ENCODE assay signal across 8 mouse cellular contexts in the genomic region with DNA sequence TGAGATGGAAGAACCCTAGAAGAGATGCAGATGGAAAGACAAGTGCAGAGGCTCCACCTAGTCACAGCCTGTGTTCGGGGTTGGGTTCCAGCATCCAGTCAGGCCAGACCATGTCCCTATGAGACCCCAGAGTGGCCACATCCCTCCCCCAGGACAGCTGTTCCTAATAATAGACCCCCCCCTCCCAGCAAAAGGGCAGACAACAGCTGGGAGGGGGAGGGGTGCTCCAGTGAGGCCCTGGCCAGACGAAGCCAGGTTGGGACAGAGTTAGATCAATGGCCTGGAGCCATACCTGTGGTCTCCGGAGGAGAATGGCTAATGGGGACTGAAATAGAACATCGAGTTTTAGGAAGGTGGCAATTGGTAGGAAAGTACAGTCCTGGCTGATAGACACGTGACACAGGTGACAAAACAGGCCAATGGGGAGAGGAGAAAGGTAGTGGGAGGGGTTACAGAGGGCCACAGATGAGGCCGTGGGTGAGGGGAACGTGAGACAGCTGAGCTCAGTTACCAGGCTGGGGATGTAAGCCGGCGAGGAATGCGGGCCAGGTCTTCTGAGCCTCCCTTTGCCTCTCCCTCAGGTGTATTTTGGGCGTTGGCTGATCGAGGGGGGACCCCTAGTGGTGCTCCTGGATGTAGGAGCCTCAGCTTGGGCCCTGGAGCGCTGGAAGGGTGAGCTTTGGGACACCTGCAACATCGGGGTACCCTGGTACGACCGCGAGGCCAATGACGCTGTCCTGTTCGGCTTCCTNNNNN. TPM values are rescaled to one million over a fixed set of nuclear protein-coding genes. Genes with fewer than 3 reads are reported as not detected.
DNase-seq lines count a peak whose midpoint lies in the region; ATAC-seq lines count a peak whose summit lies in the region.

A gene (minus strand): TSS at position 576 of the 756 bp plus-strand sequence.

- peak; percentile 43 for DNase-seq in thymus, postnatal 14 days
- no peak for DNase-seq in thymus, adult 18-20 months
- DNase-seq in kidney, postnatal 10 days, result peak; percentile 54
- peak; percentile 44 to 71 for DNase-seq in lung, adult 18-20 months
- peak; percentile 91 for DNase-seq in skeletal muscle tissue, adult 2 months (ENCODE audit: low read depth, low spot score)
- no peak for DNase-seq in right cerebral cortex, postnatal 25 days

- H3K4me2 ChIP-seq in embryonic facial prominence, embryonic 15.5 days (replicated peaks), result peak within 1 kb of the TSS; percentile 31
- peak within 1 kb of the TSS; percentile 2; the same call in 1 of the 2 replicates for H3K4me2 ChIP-seq in heart, embryonic 15.5 days

- no peaks in the 10 kb centered on the region for H3K27me3 ChIP-seq in embryonic facial prominence, embryonic 15.5 days
- H3K27me3 ChIP-seq in heart, embryonic 15.5 days, result no peaks in the 10 kb centered on the region

- no peak for ATAC-seq in embryonic facial prominence, embryonic 15.5 days (ENCODE audit: insufficient number of reproducible peaks, low FRiP score, low TSS enrichment, low read depth)
- ATAC-seq in heart, embryonic 15.5 days (replicated peaks; ENCODE audit: insufficient number of reproducible peaks, insufficient read depth, low FRiP score, low read depth), result no peak

- no peaks in the 10 kb centered on the region for H3K9me3 ChIP-seq in embryonic facial prominence, embryonic 15.5 days (replicated peaks)
- no peaks in the 10 kb centered on the region for H3K9me3 ChIP-seq in heart, embryonic 15.5 days (replicated peaks)

- no peak within 1 kb of the TSS; the same call in 1 of the 2 replicates for H3K27ac ChIP-seq in embryonic facial prominence, embryonic 15.5 days (replicated peaks)
- H3K27ac ChIP-seq in heart, embryonic 15.5 days, result no peak within 1 kb of the TSS

- 15% methylated on average over 19 of the region's 19 CpGs for WGBS in embryonic facial prominence, embryonic 15.5 days
- 30% methylated on average over 19 of the region's 19 CpGs for WGBS in heart, embryonic 15.5 days

- H3K36me3 ChIP-seq in embryonic facial prominence, embryonic 15.5 days, result peaks cover 31% of the 10 kb centered on the region
- H3K36me3 ChIP-seq in heart, embryonic 15.5 days, result peaks cover 31% of the 10 kb centered on the region

- H3K4me1 ChIP-seq in embryonic facial prominence, embryonic 15.5 days, result peaks cover 47% of the 10 kb centered on the region
- H3K4me1 ChIP-seq in heart, embryonic 15.5 days (replicated peaks), result peaks cover 42% of the 10 kb centered on the region

- H3K4me3 ChIP-seq in embryonic facial prominence, embryonic 15.5 days (replicated peaks), result 0 out of 2 replicates have a peak within 1 kb of the TSS, but pooled peaks have one; percentile 2
- no peak within 1 kb of the TSS; the same call in 1 of the 2 replicates for H3K4me3 ChIP-seq in heart, embryonic 15.5 days

- no peak within 1 kb of the TSS for H3K9ac ChIP-seq in embryonic facial prominence, embryonic 15.5 days
- no peak within 1 kb of the TSS for H3K9ac ChIP-seq in heart, embryonic 15.5 days

RNA-seq across cellular contexts. Expression of the gene that starts here (rescaled TPM):
- 146 and 159 TPM in 2 replicates for polyA plus RNA-seq in embryonic facial prominence, embryonic 15.5 days (2015; fragmentation: Nextera tagmentation; extraction: Ambion mirVana)
- 65.0 and 82.1 TPM in 2 replicates for polyA plus RNA-seq in heart, embryonic 15.5 days (2015; fragmentation: Nextera tagmentation; extraction: Ambion mirVana)

Comparison
In these comparisons a context has a peak if more than half of its experiments do, and no peak if none do; other contexts are left out.
1. DNase-seq: peak in thymus, postnatal 14 days (single experiment), kidney, postnatal 10 days (single experiment), lung, adult 18-20 months (2 of 2) and skeletal muscle tissue, adult 2 months (single experiment); none in thymus, adult 18-20 months (0 of 2) and right cerebral cortex, postnatal 25 days (single experiment).